17 mouse cellular contexts compared by ENCODE assay signal in genomic region chr1:105420374-105421046, GRCm38 (mm10).
DNase-seq lines count a peak whose midpoint lies in the region; ATAC-seq and TF ChIP-seq lines count a peak whose summit lies in the region.
"Had no signal": no experiment of that assay in that cellular context is flagged by ENCODE, and none has a peak within 500 bp of the region (broad histone marks: within the 10 kb centered on the region; RNA-seq: fewer than 3 reads in every experiment).

No protein-coding gene starts in this region.

- H3K36me3 ChIP-seq in hindbrain, embryonic 16.5 days (ENCODE audit: control insufficient read depth, insufficient read depth, low read length): no peaks in the 10 kb centered on the region
- H3K36me3 ChIP-seq in hindbrain, embryonic 10.5 days: no peaks in the 10 kb centered on the region
- no peaks in the 10 kb centered on the region for H3K36me3 ChIP-seq in neural tube, embryonic 15.5 days
- no peaks in the 10 kb centered on the region for H3K36me3 ChIP-seq in limb, embryonic 14.5 days (ENCODE audit: control insufficient read depth, insufficient read depth, low read length)
- H3K36me3 ChIP-seq: embryonic facial prominence, embryonic 10.5 days; liver, embryonic 12.5 days had no signal

- DNase-seq in hindbrain, embryonic 10.5 days (ENCODE audit: low spot score): no peak
- no peak for DNase-seq in neural tube, embryonic 10.5 days (ENCODE audit: extremely low spot score, low spot score)
- DNase-seq in cerebellum, adult 8-10 months: peak; percentile 41
- DNase-seq in limb, embryonic 14.5 days (ENCODE audit: low spot score): peak; percentile 42
- no peak for DNase-seq in retina, postnatal 1 day
- DNase-seq in spleen, postnatal 36 days (ENCODE audit: low spot score in 2 of 2): no peak
- DNase-seq: adrenal gland, adult 2 months; B cell, adult 2 months; heart, postnatal 4 days; kidney, postnatal 14 days had no signal

- no peak for TF ChIP-seq POLR2A in limb, embryonic 14.5 days (IDR thresholded peaks at IDR 0.05; ENCODE audit: borderline replicate concordance, extremely low read depth, insufficient read depth, insufficient read length)

- no peak overlapping the region for H3K4me3 ChIP-seq in hindbrain, embryonic 16.5 days (ENCODE audit: low read length)
- no peak overlapping the region for H3K4me3 ChIP-seq in hindbrain, embryonic 10.5 days
- H3K4me3 ChIP-seq in neural tube, embryonic 15.5 days (replicated peaks): no peak overlapping the region
- H3K4me3 ChIP-seq in limb, embryonic 14.5 days (replicated peaks; ENCODE audit: low read length): no peak overlapping the region
- H3K4me3 ChIP-seq: embryonic facial prominence, embryonic 10.5 days; liver, embryonic 12.5 days; megakaryocyte, embryonic 14.5 days had no signal

- no peaks in the 10 kb centered on the region for H3K27me3 ChIP-seq in hindbrain, embryonic 16.5 days (replicated peaks; ENCODE audit: control insufficient read depth, insufficient read depth, low read length)
- no peaks in the 10 kb centered on the region for H3K27me3 ChIP-seq in hindbrain, embryonic 10.5 days (ENCODE audit: insufficient read depth, poor library complexity, severe bottlenecking)
- H3K27me3 ChIP-seq in neural tube, embryonic 15.5 days (replicated peaks): no peaks in the 10 kb centered on the region
- no peaks in the 10 kb centered on the region for H3K27me3 ChIP-seq in limb, embryonic 14.5 days (ENCODE audit: control insufficient read depth, insufficient read depth, low read length)
- H3K27me3 ChIP-seq: liver, embryonic 12.5 days; megakaryocyte, embryonic 14.5 days had no signal

- WGBS in hindbrain, embryonic 16.5 days: 75% methylated on average over 5 of the region's 5 CpGs
- 93% methylated on average over 5 of the region's 5 CpGs for WGBS in hindbrain, embryonic 10.5 days
- WGBS in neural tube, embryonic 15.5 days: 87% methylated on average over 5 of the region's 5 CpGs
- WGBS in limb, embryonic 14.5 days: 54% methylated on average over 5 of the region's 5 CpGs

- H3K27ac ChIP-seq in hindbrain, embryonic 16.5 days (ENCODE audit: low read depth, low read length): no peak overlapping the region
- H3K27ac ChIP-seq in hindbrain, embryonic 10.5 days: no peak overlapping the region
- no peak overlapping the region for H3K27ac ChIP-seq in neural tube, embryonic 15.5 days (replicated peaks)
- H3K27ac ChIP-seq in limb, embryonic 14.5 days (replicated peaks; ENCODE audit: low read depth, low read length): peak overlapping the region; percentile 3
- H3K27ac ChIP-seq: embryonic facial prominence, embryonic 10.5 days; liver, embryonic 12.5 days had no signal

- H3K4me2 ChIP-seq in hindbrain, embryonic 16.5 days (ENCODE audit: low read length): no peak overlapping the region
- H3K4me2 ChIP-seq in neural tube, embryonic 15.5 days: no peak overlapping the region
- H3K4me2 ChIP-seq in limb, embryonic 14.5 days (replicated peaks; ENCODE audit: low read depth, low read length, severe bottlenecking): no peak overlapping the region
- H3K4me2 ChIP-seq: liver, embryonic 12.5 days had no signal

- no peak overlapping the region for H3K9ac ChIP-seq in hindbrain, embryonic 16.5 days (ENCODE audit: low read depth, low read length)
- H3K9ac ChIP-seq in neural tube, embryonic 15.5 days (replicated peaks): no peak overlapping the region
- no peak overlapping the region for H3K9ac ChIP-seq in limb, embryonic 14.5 days (ENCODE audit: low read depth, low read length, severe bottlenecking)
- H3K9ac ChIP-seq: liver, embryonic 12.5 days had no signal

- no peaks in the 10 kb centered on the region for H3K9me3 ChIP-seq in hindbrain, embryonic 16.5 days (ENCODE audit: control insufficient read depth, low read length)
- no peaks in the 10 kb centered on the region for H3K9me3 ChIP-seq in hindbrain, embryonic 10.5 days
- H3K9me3 ChIP-seq in neural tube, embryonic 15.5 days (replicated peaks): no peaks in the 10 kb centered on the region
- no peaks in the 10 kb centered on the region for H3K9me3 ChIP-seq in limb, embryonic 14.5 days (ENCODE audit: control insufficient read depth, low read length)
- H3K9me3 ChIP-seq: embryonic facial prominence, embryonic 10.5 days; liver, embryonic 12.5 days; megakaryocyte, embryonic 14.5 days had no signal

- 0 out of 2 replicates have a peak, but pooled peaks have one; percentile 45 for ATAC-seq in hindbrain, embryonic 16.5 days
- ATAC-seq in neural tube, embryonic 15.5 days (ENCODE audit: low FRiP score): peak; percentile 41; the same call in 1 of the 2 replicates
- ATAC-seq in limb, embryonic 14.5 days (ENCODE audit: low FRiP score, low read depth): peak; percentile 71
- ATAC-seq: intestine, embryonic 16.5 days; liver, embryonic 12.5 days; lung, postnatal 0 days had no signal

- no peaks in the 10 kb centered on the region for H3K4me1 ChIP-seq in hindbrain, embryonic 16.5 days (ENCODE audit: control insufficient read depth, insufficient read depth, low read depth, low read length)
- no peaks in the 10 kb centered on the region for H3K4me1 ChIP-seq in hindbrain, embryonic 10.5 days (replicated peaks)
- no peaks in the 10 kb centered on the region for H3K4me1 ChIP-seq in neural tube, embryonic 15.5 days
- peaks cover 5% of the 10 kb centered on the region; the same call in 1 of the 2 replicates for H3K4me1 ChIP-seq in limb, embryonic 14.5 days (ENCODE audit: control insufficient read depth, insufficient read depth, low read length)
- H3K4me1 ChIP-seq: liver, embryonic 12.5 days; megakaryocyte, embryonic 14.5 days had no signal

Comparison
In these comparisons a context has a peak if more than half of its experiments do, and no peak if none do; other contexts are left out.
1. DNase-seq: peak in cerebellum, adult 8-10 months (single experiment) and limb, embryonic 14.5 days (single experiment); none in hindbrain, embryonic 10.5 days (single experiment), neural tube, embryonic 10.5 days (single experiment), retina, postnatal 1 day (single experiment) and spleen, postnatal 36 days (0 of 2).
2. Peak in every context shown above with its lines, with median percentiles within 50 percentile points of each other: ATAC-seq.